Comparison of ENCODE assay signal across 8 mouse cellular contexts in genomic region chr8:104145981-104146689, GRCm38 (mm10). TPM values are rescaled to one million over a fixed set of nuclear protein-coding genes. Genes with fewer than 3 reads are reported as not detected.
DNase-seq lines count a peak whose midpoint lies in the region; ATAC-seq and TF ChIP-seq lines count a peak whose summit lies in the region.

No protein-coding gene starts in this region.

- WGBS in forebrain, embryonic 16.5 days: 29% methylated on average over 15 of the region's 15 CpGs

- no peaks in the 10 kb centered on the region for H3K36me3 ChIP-seq in ES-E14 (ENCODE audit: control insufficient read depth, insufficient read depth, low read length, poor library complexity, severe bottlenecking)
- no peaks in the 10 kb centered on the region for H3K36me3 ChIP-seq in forebrain, embryonic 16.5 days (ENCODE audit: control insufficient read depth, insufficient read depth)

- no peak overlapping the region for H3K4me2 ChIP-seq in forebrain, embryonic 16.5 days (ENCODE audit: low read length)

- H3K9me3 ChIP-seq in ES-E14 (ENCODE audit: control insufficient read depth, insufficient read depth, low read depth, low read length): no peaks in the 10 kb centered on the region
- no peaks in the 10 kb centered on the region for H3K9me3 ChIP-seq in forebrain, embryonic 16.5 days (ENCODE audit: control insufficient read depth, low read length)

- in situ Hi-C loops in ES-E14 (cut with MboI; ENCODE audit: low sequenced_read_pairs in 2 of 2, unreplicated experiment in 2 of 2): no loop called here

- peak; percentile 89 for ATAC-seq in forebrain, embryonic 16.5 days

- H3K27ac ChIP-seq in ES-E14 (ENCODE audit: insufficient read depth, low read depth, low read length, poor library complexity, severe bottlenecking): no peak overlapping the region
- no peak overlapping the region for H3K27ac ChIP-seq in forebrain, embryonic 16.5 days (ENCODE audit: low read length)

- intact Hi-C loops in heart, postnatal 36 days (cut with DNase I): loop anchor here (1.0 to 10.0 kb wide), 4 partner anchors 55 to 426 kb away; no protein-coding TSS in a partner anchor

- no peaks in the 10 kb centered on the region for H3K27me3 ChIP-seq in forebrain, embryonic 16.5 days (replicated peaks; ENCODE audit: control insufficient read depth, insufficient read depth, low read length)

- H3K4me3 ChIP-seq in ES-E14 (ENCODE audit: insufficient read depth in 1 of 2, low read depth in 1 of 2, low read length in 2 of 2, poor library complexity in 1 of 2, severe bottlenecking in 1 of 2): no peak overlapping the region
- no peak overlapping the region for H3K4me3 ChIP-seq in forebrain, embryonic 16.5 days (replicated peaks; ENCODE audit: low read length)

- H3K9ac ChIP-seq in ES-E14 (ENCODE audit: insufficient read depth, low read depth, low read length, poor library complexity, severe bottlenecking): no peak overlapping the region
- H3K9ac ChIP-seq in forebrain, embryonic 16.5 days (replicated peaks; ENCODE audit: low read depth, low read length): no peak overlapping the region

- DNase-seq in ES-E14 (ENCODE audit: low read depth, low spot score): peak; percentile 70
- peak; percentile 45 for DNase-seq in c-Kit-positive CD71-positive TER-119-positive erythroid progenitor cells, embryonic 14.5 days (ENCODE audit: low spot score)
- DNase-seq in heart, postnatal 36 days: peak; percentile 87 to 90
- DNase-seq in layer of hippocampus, adult 11-12 months (ENCODE audit: low spot score): peak; percentile 93
- DNase-seq in lung, adult 18-20 months: peak; percentile 62 to 72
- peak; percentile 61 for DNase-seq in ovary, adult 18-20 months (ENCODE audit: low spot score)
- peak; percentile 29 to 37 for DNase-seq in thymus, adult 18-20 months

- H3K4me1 ChIP-seq in ES-E14 (ENCODE audit: control insufficient read depth in 2 of 2, insufficient read depth in 2 of 2, low read length in 2 of 2, poor library complexity in 1 of 2): no peaks in the 10 kb centered on the region
- no peaks in the 10 kb centered on the region for H3K4me1 ChIP-seq in forebrain, embryonic 16.5 days (replicated peaks; ENCODE audit: control insufficient read depth, insufficient read depth, low read length)

TF ChIP-seq in ES-E14, 5 proteins besides CTCF, POLR2A, EP300 and RAD21:
- TF ChIP-seq ZC3H11A (IDR thresholded peaks at IDR 0.05; ENCODE audit: borderline replicate concordance, low read depth, low read length) (peak; percentile 61; the same call in 1 of the 2 replicates), MAFK (IDR thresholded peaks at IDR 0.05; ENCODE audit: insufficient read depth, low read depth, low read length) (no peak)

RNA-seq across cellular contexts. Expression of gene Bean1, which starts 24.1 kb away (rescaled TPM):
- 0.09 and 0.11 TPM in 2 replicates for total RNA-seq in ES-E14 (2012; rRNA removed)
- 2.4 and 3.1 TPM in 2 replicates for polyA plus RNA-seq in forebrain, embryonic 16.5 days (2015; fragmentation: Nextera tagmentation; extraction: Ambion mirVana)
- 1 to 10 TPM in 1 of 2 experiments, under 1 TPM in 1; 0.92 to 1.1 TPM for total RNA-seq in heart, postnatal 36 days (2021)

RNA-seq across cellular contexts. Expression of gene Cdh5, which starts 44.7 kb away (rescaled TPM):
- total RNA-seq in ES-E14 (2012; rRNA removed): 0.16 and 2.0 TPM in 2 replicates
- 9.2 and 12.6 TPM in 2 replicates for polyA plus RNA-seq in forebrain, embryonic 16.5 days (2015; fragmentation: Nextera tagmentation; extraction: Ambion mirVana)
- total RNA-seq in heart, postnatal 36 days (2021): 100 to 1,000 TPM; 133 to 159 TPM

Comparison
In these comparisons a context has a peak if more than half of its experiments do, and no peak if none do; other contexts are left out.
1. DNase-seq: peak in every context shown above with its lines; median percentile 93 in layer of hippocampus, adult 11-12 months; 88 in heart, postnatal 36 days; 70 in ES-E14; 67 in lung, adult 18-20 months; 61 in ovary, adult 18-20 months; 45 in c-Kit-positive CD71-positive TER-119-positive erythroid progenitor cells, embryonic 14.5 days; 33 in thymus, adult 18-20 months.
2. RNA of gene Cdh5, which starts 44.7 kb away (total RNA-seq): 133 to 159 TPM in heart, postnatal 36 days; 0.16 to 2.0 TPM in ES-E14; every median in the first group is over 10 times any median in the second.